Mouse (Mus musculus) thymus, adult 18-20 months (tissue): ENCODE results near the gene Nr4a1.

ENCODE experiments used
- DNase-seq, 2 experiments: peaks; one replicate each; pipeline ENCODE4 v3.0.0; 2022; ENCODE audit warnings: mixed read lengths in 2 of 2

Gene Nr4a1

GRCm38 (mm10) chr15:101287361-101287760 is 33.3 kb downstream of the Nr4a1 start:
- DNase-seq: no peak

GRCm38 (mm10) chr15:101290354-101290753 is 36.3 kb downstream of the Nr4a1 start:
- no peak for DNase-seq

GRCm38 (mm10) chr15:101292012-101292411 is 37.9 kb downstream of the Nr4a1 start:
- no peak for DNase-seq

- DNase-seq: no peak
Measured at GRCm38 (mm10) chr15:101293025-101293621, 39.1 kb downstream of the Nr4a1 start, which contains the start of gene 6030408B16Rik. Gene 6030408B16Rik, plus strand, starts transcription at chr15:101293212.

GRCm38 (mm10) chr15:101294028-101294894 is 40.2 kb downstream of the Nr4a1 start:
- DNase-seq: no peak

GRCm38 (mm10) chr15:101295106-101295505 is 41.0 kb downstream of the Nr4a1 start:
- no peak for DNase-seq

- no peak for DNase-seq
Measured at GRCm38 (mm10) chr15:101295616-101296015, 41.5 kb downstream of the Nr4a1 start.

- no peak for DNase-seq
Measured at GRCm38 (mm10) chr15:101296091-101296490, 42.0 kb downstream of the Nr4a1 start.

GRCm38 (mm10) chr15:101297988-101298387 is 43.9 kb downstream of the Nr4a1 start:
- DNase-seq: no peak

GRCm38 (mm10) chr15:101298550-101298949 is 44.5 kb downstream of the Nr4a1 start:
- no peak for DNase-seq

GRCm38 (mm10) chr15:101299480-101299960 is 45.5 kb downstream of the Nr4a1 start:
- DNase-seq: no peak

- DNase-seq: no peak
Measured at GRCm38 (mm10) chr15:101300128-101300527, 46.1 kb downstream of the Nr4a1 start.

GRCm38 (mm10) chr15:101302201-101302600 is 48.1 kb downstream of the Nr4a1 start:
- no peak for DNase-seq

GRCm38 (mm10) chr15:101303830-101304229 is 49.8 kb downstream of the Nr4a1 start:
- DNase-seq: no peak

GRCm38 (mm10) chr15:101306459-101306858 is 52.4 kb downstream of the Nr4a1 start:
- no peak for DNase-seq

GRCm38 (mm10) chr15:101308440-101309348 is 54.6 kb downstream of the Nr4a1 start:
- DNase-seq: no peak

- no peak for DNase-seq
Measured at GRCm38 (mm10) chr15:101309493-101309892, 55.4 kb downstream of the Nr4a1 start.

- no peak for DNase-seq
Measured at GRCm38 (mm10) chr15:101311087-101311770, 57.2 kb downstream of the Nr4a1 start.

- no peak for DNase-seq
Measured at GRCm38 (mm10) chr15:101312006-101312405, 57.9 kb downstream of the Nr4a1 start.

- DNase-seq: no peak
Measured at GRCm38 (mm10) chr15:101315378-101315777, 61.3 kb downstream of the Nr4a1 start.

- peak; percentile 79 to 81 for DNase-seq
Measured at GRCm38 (mm10) chr15:101315832-101316231, 61.8 kb downstream of the Nr4a1 start.

GRCm38 (mm10) chr15:101316279-101316912 is 62.3 kb downstream of the Nr4a1 start:
- DNase-seq: no peak
